Mouse (Mus musculus): ENCODE results near the gene Vps33a. TPM values are rescaled to one million over a fixed set of nuclear protein-coding genes. Genes with fewer than 3 reads are reported as not detected.
"Not testable (repeated sequence)": the region's sequence is repeated elsewhere in the genome, so short reads cannot be mapped to it uniquely, and the experiment has no call there.

Vps33a gene
- polyA plus RNA-seq, 1 experiment from 2014 or later, result 34.5 TPM

DNA sequence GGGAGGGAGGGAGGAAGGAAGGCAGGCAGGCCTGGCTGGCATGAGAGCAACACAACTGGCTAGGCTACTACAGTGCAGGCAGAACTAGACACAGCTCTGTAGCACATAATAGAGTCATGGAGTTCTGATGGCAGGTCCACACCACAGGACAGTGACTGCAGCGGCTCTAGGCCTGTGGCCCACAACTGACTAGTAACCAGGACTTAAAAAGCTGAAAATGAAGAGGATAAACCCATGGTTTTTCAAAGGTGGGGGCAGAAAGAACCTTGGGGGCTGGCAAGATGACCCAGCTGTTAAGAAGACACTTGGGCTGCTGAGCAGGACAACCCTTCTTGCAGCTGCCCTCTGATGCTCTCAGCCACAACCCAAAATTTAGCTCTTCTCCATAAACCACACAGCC, 51.2 kb downstream of the Vps33a start:
- Histone ChIP-seq H3K36me3 (ENCODE audit: control insufficient read depth, insufficient read depth, low read length) (0 out of 2 replicates have a peak, but pooled peaks cover 3% of the 10 kb centered on the region), H3K4me3 (ENCODE audit: low read depth, low read length) (no peak overlapping the region), H3K4me1 (replicated peaks; ENCODE audit: control insufficient read depth, insufficient read depth, low read length) (peaks cover 5% of the 10 kb centered on the region; the same call in 1 of the 2 replicates), H3K9ac (ENCODE audit: low read depth, low read length) (no peak overlapping the region), H3K27me3 (ENCODE audit: control insufficient read depth, insufficient read depth, low read length) (no peaks in the 10 kb centered on the region), H3K27ac (ENCODE audit: low read depth, low read length) (no peak overlapping the region), H3K4me2 (replicated peaks; ENCODE audit: low read depth, low read length) (no peak overlapping the region; the same call in 1 of the 2 replicates), H3K9me3 (ENCODE audit: control insufficient read depth, low read length) (no peaks in the 10 kb centered on the region)
- ATAC-seq (ENCODE audit: low FRiP score) (no peak), DNase-seq (ENCODE audit: low spot score) (no peak)
- WGBS, result 89% methylated on average over 1 of the region's 1 CpGs

GRCm38 (mm10) chr5:123520666-123521065, 52.2 kb downstream of the Vps33a start:
- Histone ChIP-seq H3K27ac (ENCODE audit: low read depth, low read length) (no peak overlapping the region), H3K36me3 (ENCODE audit: control insufficient read depth, insufficient read depth, low read length) (0 out of 2 replicates have a peak, but pooled peaks cover 3% of the 10 kb centered on the region), H3K9ac (ENCODE audit: low read depth, low read length) (no peak overlapping the region), H3K4me2 (replicated peaks; ENCODE audit: low read depth, low read length) (no peak overlapping the region), H3K4me3 (ENCODE audit: low read depth, low read length) (no peak overlapping the region), H3K27me3 (ENCODE audit: control insufficient read depth, insufficient read depth, low read length) (no peaks in the 10 kb centered on the region), H3K4me1 (replicated peaks; ENCODE audit: control insufficient read depth, insufficient read depth, low read length) (peaks cover 5% of the 10 kb centered on the region; the same call in 1 of the 2 replicates), H3K9me3 (ENCODE audit: control insufficient read depth, low read length) (no peaks in the 10 kb centered on the region)
- ATAC-seq (ENCODE audit: low FRiP score), result no peak
- DNase-seq (ENCODE audit: low spot score), result no peak
- WGBS, result 84% methylated on average over 9 of the region's 9 CpGs

- WGBS, result 89% methylated on average over 5 of the region's 5 CpGs
Observed at GRCm38 (mm10) chr5:123514871-123515270, 58.0 kb downstream of the Vps33a start.

GRCm38 (mm10) chr5:123512102-123512501, 60.7 kb downstream of the Vps33a start:
- Histone ChIP-seq H3K4me3 (ENCODE audit: low read depth, low read length) (no peak overlapping the region), H3K4me1 (replicated peaks; ENCODE audit: control insufficient read depth, insufficient read depth, low read length) (no peaks in the 10 kb centered on the region), H3K36me3 (ENCODE audit: control insufficient read depth, insufficient read depth, low read length) (0 out of 2 replicates have a peak, but pooled peaks cover 2% of the 10 kb centered on the region), H3K27me3 (ENCODE audit: control insufficient read depth, insufficient read depth, low read length) (no peaks in the 10 kb centered on the region), H3K9ac (ENCODE audit: low read depth, low read length) (no peak overlapping the region), H3K4me2 (replicated peaks; ENCODE audit: low read depth, low read length) (no peak overlapping the region), H3K9me3 (ENCODE audit: control insufficient read depth, low read length) (no peaks in the 10 kb centered on the region), H3K27ac (ENCODE audit: low read depth, low read length) (no peak overlapping the region)
- DNase-seq (ENCODE audit: low spot score), result no peak
- 84% methylated on average over 3 of the region's 3 CpGs for WGBS
- ATAC-seq (ENCODE audit: low FRiP score), result no peak

More at GRCm38 (mm10) chr5:123514871-123515270, 58.0 kb downstream of the Vps33a start:
- Histone ChIP-seq H3K9ac (ENCODE audit: low read depth, low read length) (no peak overlapping the region), H3K9me3 (ENCODE audit: control insufficient read depth, low read length) (no peaks in the 10 kb centered on the region), H3K27ac (ENCODE audit: low read depth, low read length) (no peak overlapping the region), H3K4me2 (replicated peaks; ENCODE audit: low read depth, low read length) (no peak overlapping the region), H3K36me3 (ENCODE audit: control insufficient read depth, insufficient read depth, low read length) (0 out of 2 replicates have a peak, but pooled peaks cover 5% of the 10 kb centered on the region), H3K4me3 (ENCODE audit: low read depth, low read length) (no peak overlapping the region), H3K4me1 (replicated peaks; ENCODE audit: control insufficient read depth, insufficient read depth, low read length) (no peaks in the 10 kb centered on the region), H3K27me3 (ENCODE audit: control insufficient read depth, insufficient read depth, low read length) (no peaks in the 10 kb centered on the region)
- DNase-seq (ENCODE audit: low spot score) (no peak), ATAC-seq (ENCODE audit: low FRiP score) (no peak)

DNA sequence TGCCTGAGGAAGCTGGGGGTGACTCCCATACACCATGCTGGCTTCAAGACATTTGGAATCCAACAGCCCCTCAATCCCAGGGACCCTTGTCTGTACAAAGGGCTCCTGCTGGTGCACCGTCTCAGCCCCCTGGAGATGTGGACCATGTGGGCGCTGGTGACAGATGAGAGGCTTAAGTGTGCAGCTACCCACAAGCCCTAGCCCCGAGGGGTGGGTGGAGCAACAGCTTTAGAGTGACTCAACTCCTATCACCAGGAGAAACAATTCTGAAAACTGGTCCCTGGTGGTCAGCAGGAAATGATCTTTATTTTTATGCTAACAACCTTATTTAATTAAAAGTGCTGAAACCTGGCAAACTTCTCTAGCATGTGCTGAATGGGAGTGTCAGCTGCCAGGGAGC, 61.4 kb downstream of the Vps33a start:
- H3K9ac ChIP-seq (ENCODE audit: low read depth, low read length); H3K4me2 ChIP-seq (replicated peaks; ENCODE audit: low read depth, low read length); H3K4me3 ChIP-seq (ENCODE audit: low read depth, low read length); H3K27ac ChIP-seq (ENCODE audit: low read depth, low read length); H3K27me3 ChIP-seq (ENCODE audit: control insufficient read depth, insufficient read depth, low read length); ATAC-seq (ENCODE audit: low FRiP score); H3K36me3 ChIP-seq (ENCODE audit: control insufficient read depth, insufficient read depth, low read length); H3K4me1 ChIP-seq (replicated peaks; ENCODE audit: control insufficient read depth, insufficient read depth, low read length); H3K9me3 ChIP-seq (ENCODE audit: control insufficient read depth, low read length); DNase-seq (ENCODE audit: low spot score): not testable (repeated sequence)
- 87% methylated on average over 3 of the region's 3 CpGs for WGBS

GRCm38 (mm10) chr5:123510160-123510559, 62.7 kb downstream of the Vps33a start, which contains the start of gene B3gnt4:
Gene B3gnt4, plus strand, starts transcription at chr5:123510460.
- Histone ChIP-seq H3K27me3 (ENCODE audit: control insufficient read depth, insufficient read depth, low read length) (no peaks in the 10 kb centered on the region), H3K4me2 (replicated peaks; ENCODE audit: low read depth, low read length) (peak within 1 kb of the TSS; percentile 72; the same call in 1 of the 2 replicates), H3K36me3 (ENCODE audit: control insufficient read depth, insufficient read depth, low read length) (0 out of 2 replicates have a peak, but pooled peaks cover under 1% of the 10 kb centered on the region), H3K27ac (ENCODE audit: low read depth, low read length) (no peak within 1 kb of the TSS), H3K4me3 (ENCODE audit: low read depth, low read length) (no peak within 1 kb of the TSS), H3K4me1 (replicated peaks; ENCODE audit: control insufficient read depth, insufficient read depth, low read length) (no peaks in the 10 kb centered on the region), H3K9ac (ENCODE audit: low read depth, low read length) (no peak within 1 kb of the TSS), H3K9me3 (ENCODE audit: control insufficient read depth, low read length) (no peaks in the 10 kb centered on the region)
- DNase-seq (ENCODE audit: low spot score) (no peak), ATAC-seq (ENCODE audit: low FRiP score) (no peak)
- WGBS, result 94% methylated on average over 5 of the region's 5 CpGs

GRCm38 (mm10) chr5:123508921-123509320, 63.9 kb downstream of the Vps33a start:
- Histone ChIP-seq H3K9ac (ENCODE audit: low read depth, low read length) (peak overlapping the region; percentile 68; the same call in 1 of the 2 replicates), H3K27me3 (ENCODE audit: control insufficient read depth, insufficient read depth, low read length) (no peaks in the 10 kb centered on the region), H3K4me3 (ENCODE audit: low read depth, low read length) (peak overlapping the region; percentile 51), H3K4me1 (replicated peaks; ENCODE audit: control insufficient read depth, insufficient read depth, low read length) (no peaks in the 10 kb centered on the region), H3K36me3 (ENCODE audit: control insufficient read depth, insufficient read depth, low read length) (no peaks in the 10 kb centered on the region), H3K9me3 (ENCODE audit: control insufficient read depth, low read length) (no peaks in the 10 kb centered on the region), H3K4me2 (replicated peaks; ENCODE audit: low read depth, low read length) (peak overlapping the region; percentile 72), H3K27ac (ENCODE audit: low read depth, low read length) (no peak overlapping the region)
- ATAC-seq (ENCODE audit: low FRiP score) (0 out of 2 replicates have a peak, but pooled peaks have one; percentile 16), DNase-seq (ENCODE audit: low spot score) (peak; percentile 49)
- 11% methylated on average over 12 of the region's 12 CpGs for WGBS

DNA sequence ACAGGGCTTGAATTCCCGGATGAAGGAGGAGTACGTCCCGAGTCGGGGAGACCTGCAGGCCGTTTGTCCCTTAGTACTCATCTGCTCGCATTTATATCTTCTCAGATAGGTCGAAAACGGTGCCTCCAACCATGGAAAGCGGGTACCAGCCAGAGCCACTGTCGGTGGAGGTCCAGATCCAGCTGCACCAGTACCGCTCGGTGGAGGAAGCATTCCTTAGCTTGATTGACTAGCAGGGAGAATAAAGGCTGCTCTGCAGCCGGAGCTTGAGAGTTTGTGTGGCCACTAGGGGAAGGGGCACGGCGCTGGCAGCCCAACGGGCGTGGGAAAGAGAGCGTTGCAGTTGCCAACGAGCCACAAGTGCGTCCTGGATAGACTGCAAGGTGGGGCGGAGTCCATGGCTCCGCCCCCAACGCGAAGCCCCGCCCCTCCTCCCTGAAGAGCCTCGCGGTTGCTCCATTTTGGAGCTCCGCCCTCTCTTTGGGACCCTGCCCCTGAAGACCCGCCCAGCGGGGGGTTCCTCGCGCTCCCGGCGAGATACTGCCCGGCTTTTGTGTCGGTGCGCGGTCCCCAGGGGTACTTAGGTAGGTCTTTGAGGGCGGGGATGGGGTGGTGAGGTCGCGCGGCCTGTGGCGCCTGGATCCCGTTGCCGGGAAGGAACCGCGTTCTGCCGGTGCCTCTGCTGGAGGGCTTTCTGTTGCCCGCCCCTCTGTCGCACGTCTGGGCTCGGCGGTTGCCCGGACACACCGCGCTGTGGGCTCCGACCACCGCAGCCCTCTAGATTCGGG, 64.7 kb downstream of the Vps33a start:
- ATAC-seq (ENCODE audit: low FRiP score) (peak; percentile 91), DNase-seq (ENCODE audit: low spot score) (peak; percentile 97)
- Histone ChIP-seq H3K4me2 (replicated peaks; ENCODE audit: low read depth, low read length) (peak overlapping the region; percentile 72), H3K27me3 (ENCODE audit: control insufficient read depth, insufficient read depth, low read length) (no peaks in the 10 kb centered on the region), H3K9ac (ENCODE audit: low read depth, low read length) (peak overlapping the region; percentile 68), H3K4me1 (replicated peaks; ENCODE audit: control insufficient read depth, insufficient read depth, low read length) (no peaks in the 10 kb centered on the region), H3K9me3 (ENCODE audit: control insufficient read depth, low read length) (no peaks in the 10 kb centered on the region), H3K27ac (ENCODE audit: low read depth, low read length) (no peak overlapping the region), H3K4me3 (ENCODE audit: low read depth, low read length) (peak overlapping the region; percentile 51), H3K36me3 (ENCODE audit: control insufficient read depth, insufficient read depth, low read length) (no peaks in the 10 kb centered on the region)
- under 1% methylated on average over 59 of the region's 59 CpGs for WGBS

DNA sequence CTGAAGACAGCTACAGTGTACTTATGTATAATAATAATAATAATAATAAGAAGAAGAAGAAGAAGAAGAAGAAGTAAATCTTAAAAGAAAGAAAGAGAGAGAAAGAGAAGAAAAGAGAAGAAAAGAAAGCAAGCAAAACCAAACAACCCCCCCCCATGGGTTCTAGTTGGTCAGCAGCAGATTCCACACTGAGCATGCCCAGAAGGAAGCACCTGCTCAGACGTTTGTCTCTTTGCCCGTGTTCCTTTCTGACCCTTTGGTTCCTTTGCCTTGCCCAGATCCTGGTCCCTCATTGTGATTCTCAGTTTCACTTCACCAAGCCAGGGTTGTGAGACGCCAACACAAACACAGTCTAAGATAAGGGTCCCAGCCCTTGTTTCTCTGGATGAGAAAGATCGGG, 70.9 kb downstream of the Vps33a start:
- DNase-seq (ENCODE audit: low spot score) (no peak), ATAC-seq (ENCODE audit: low FRiP score) (no peak)
- Histone ChIP-seq H3K27me3 (ENCODE audit: control insufficient read depth, insufficient read depth, low read length) (no peaks in the 10 kb centered on the region), H3K9me3 (ENCODE audit: control insufficient read depth, low read length) (no peaks in the 10 kb centered on the region), H3K4me2 (replicated peaks; ENCODE audit: low read depth, low read length) (no peak overlapping the region), H3K27ac (ENCODE audit: low read depth, low read length) (no peak overlapping the region), H3K9ac (ENCODE audit: low read depth, low read length) (no peak overlapping the region), H3K4me1 (replicated peaks; ENCODE audit: control insufficient read depth, insufficient read depth, low read length) (no peaks in the 10 kb centered on the region), H3K36me3 (ENCODE audit: control insufficient read depth, insufficient read depth, low read length) (no peaks in the 10 kb centered on the region), H3K4me3 (ENCODE audit: low read depth, low read length) (no peak overlapping the region)
- WGBS, result 77% methylated on average over 4 of the region's 4 CpGs
